Mouse (Mus musculus): Measurements from ENCODE around the gene Mettl3. TPM values are rescaled to one million over a fixed set of nuclear protein-coding genes. Genes with fewer than 3 reads are reported as not detected.
A peak's percentile ranks its signal among the peaks of the same experiment; 100 is the strongest.
"Not testable (repeated sequence)": the region's sequence is repeated elsewhere in the genome, so short reads cannot be mapped to it uniquely, and the experiment has no call there.

Mettl3 gene
- polyA plus RNA-seq, 1 experiment = 17.8 TPM

GRCm38 (mm10) chr14:52313931-52314807 is 9.2 kb upstream of the Mettl3 start:
- no peaks in the 10 kb centered on the region for H3K4me1 ChIP-seq (ENCODE audit: control insufficient read depth, insufficient read depth, insufficient read length, low read length)
- H3K27ac ChIP-seq (replicated peaks; ENCODE audit: low read depth, low read length) = no peak overlapping the region
- peak overlapping the region; percentile 23; the same call in 1 of the 2 replicates for H3K4me3 ChIP-seq (ENCODE audit: insufficient read depth, low read depth, low read length)

- Histone ChIP-seq H3K4me3 (ENCODE audit: insufficient read depth, low read depth, low read length) (no peak overlapping the region), H3K27ac (replicated peaks; ENCODE audit: low read depth, low read length) (no peak overlapping the region), H3K4me1 (ENCODE audit: control insufficient read depth, insufficient read depth, insufficient read length, low read length) (no peaks in the 10 kb centered on the region)
These were observed 6.0 kb upstream of the Mettl3 start for GRCm38 (mm10) chr14:52310906-52311305.

- H3K4me1 ChIP-seq (ENCODE audit: control insufficient read depth, insufficient read depth, insufficient read length, low read length); H3K27ac ChIP-seq (replicated peaks; ENCODE audit: low read depth, low read length); H3K4me3 ChIP-seq (ENCODE audit: insufficient read depth, low read depth, low read length): not testable (repeated sequence)
These were observed 5.4 kb upstream of the Mettl3 start for GRCm38 (mm10) chr14:52310343-52310742.

GRCm38 (mm10) chr14:52306100-52306499 is 1.2 kb upstream of the Mettl3 start:
- Histone ChIP-seq H3K4me3 (ENCODE audit: insufficient read depth, low read depth, low read length) (no peak overlapping the region), H3K4me1 (ENCODE audit: control insufficient read depth, insufficient read depth, insufficient read length, low read length) (no peaks in the 10 kb centered on the region), H3K27ac (replicated peaks; ENCODE audit: low read depth, low read length) (no peak overlapping the region)

- not testable (repeated sequence) for H3K4me3 ChIP-seq (ENCODE audit: insufficient read depth, low read depth, low read length); H3K4me1 ChIP-seq (ENCODE audit: control insufficient read depth, insufficient read depth, insufficient read length, low read length); H3K27ac ChIP-seq (replicated peaks; ENCODE audit: low read depth, low read length)
These were observed 1.4 kb downstream of the Mettl3 start for GRCm38 (mm10) chr14:52303517-52303916.

- Histone ChIP-seq H3K27ac (replicated peaks; ENCODE audit: low read depth, low read length) (no peak overlapping the region), H3K4me3 (ENCODE audit: insufficient read depth, low read depth, low read length) (no peak overlapping the region), H3K4me1 (ENCODE audit: control insufficient read depth, insufficient read depth, insufficient read length, low read length) (no peaks in the 10 kb centered on the region)
These were observed 9.2 kb downstream of the Mettl3 start for GRCm38 (mm10) chr14:52295558-52296264.

- H3K4me1 ChIP-seq (ENCODE audit: control insufficient read depth, insufficient read depth, insufficient read length, low read length) = no peaks in the 10 kb centered on the region
- no peak overlapping the region for H3K4me3 ChIP-seq (ENCODE audit: insufficient read depth, low read depth, low read length)
- H3K27ac ChIP-seq (replicated peaks; ENCODE audit: low read depth, low read length) = no peak overlapping the region
These were observed 20.7 kb downstream of the Mettl3 start for GRCm38 (mm10) chr14:52284191-52284590.

GRCm38 (mm10) chr14:52283629-52284028 is 21.3 kb downstream of the Mettl3 start:
- Histone ChIP-seq H3K4me3 (ENCODE audit: insufficient read depth, low read depth, low read length) (no peak overlapping the region), H3K27ac (replicated peaks; ENCODE audit: low read depth, low read length) (no peak overlapping the region), H3K4me1 (ENCODE audit: control insufficient read depth, insufficient read depth, insufficient read length, low read length) (no peaks in the 10 kb centered on the region)

- H3K4me3 ChIP-seq (ENCODE audit: insufficient read depth, low read depth, low read length) = peak overlapping the region; percentile 77
- no peaks in the 10 kb centered on the region for H3K4me1 ChIP-seq (ENCODE audit: control insufficient read depth, insufficient read depth, insufficient read length, low read length)
- H3K27ac ChIP-seq (replicated peaks; ENCODE audit: low read depth, low read length) = peak overlapping the region; percentile 64
These were observed 25.2 kb downstream of the Mettl3 start for GRCm38 (mm10) chr14:52279747-52280120.

- Histone ChIP-seq H3K27ac (replicated peaks; ENCODE audit: low read depth, low read length) (peak within 1 kb of the TSS; percentile 76), H3K4me3 (ENCODE audit: insufficient read depth, low read depth, low read length) (peak within 1 kb of the TSS; percentile 85), H3K4me1 (ENCODE audit: control insufficient read depth, insufficient read depth, insufficient read length, low read length) (no peaks in the 10 kb centered on the region)
These were observed 25.8 kb downstream of the Mettl3 start, which contains the start of the genes Tox4 and Rab2b for GRCm38 (mm10) chr14:52278932-52279746. Tox4 (plus strand) TSS chr14:52279146. Rab2b (minus strand) TSS chr14:52279545.

GRCm38 (mm10) chr14:52277210-52277609 is 27.7 kb downstream of the Mettl3 start:
- H3K4me3 ChIP-seq (ENCODE audit: insufficient read depth, low read depth, low read length) = no peak overlapping the region
- H3K4me1 ChIP-seq (ENCODE audit: control insufficient read depth, insufficient read depth, insufficient read length, low read length) = no peaks in the 10 kb centered on the region
- no peak overlapping the region for H3K27ac ChIP-seq (replicated peaks; ENCODE audit: low read depth, low read length)

- H3K27ac ChIP-seq (replicated peaks; ENCODE audit: low read depth, low read length) = no peak overlapping the region
- H3K4me3 ChIP-seq (ENCODE audit: insufficient read depth, low read depth, low read length) = no peak overlapping the region
- H3K4me1 ChIP-seq (ENCODE audit: control insufficient read depth, insufficient read depth, insufficient read length, low read length) = no peaks in the 10 kb centered on the region
These were observed 32.1 kb downstream of the Mettl3 start for GRCm38 (mm10) chr14:52272781-52273180.

- Histone ChIP-seq H3K4me3 (ENCODE audit: insufficient read depth, low read depth, low read length) (peak within 1 kb of the TSS; percentile 96), H3K4me1 (ENCODE audit: control insufficient read depth, insufficient read depth, insufficient read length, low read length) (peaks cover 4% of the 10 kb centered on the region; the same call in 1 of the 2 replicates), H3K27ac (replicated peaks; ENCODE audit: low read depth, low read length) (peak within 1 kb of the TSS; percentile 41)
These were observed 47.3 kb downstream of the Mettl3 start, which contains the start of gene Chd8 for GRCm38 (mm10) chr14:52257484-52258213. Chd8 (minus strand) TSS chr14:52257780.

All from brown adipose tissue, adult 24 weeks (tissue).